Mouse (Mus musculus) kidney, postnatal 4 days (tissue): ENCODE measurements around the gene Mad1l1.

Source experiments
- DNase-seq, 2 experiments: peaks; one replicate each; pipeline ENCODE4 v3.0.0; 2021; ENCODE audit warnings: mixed read lengths in 2 of 2

Mad1l1 gene

GRCm38 (mm10) chr5:140324058-140324457 lies 2.7 kb upstream of the Mad1l1 start:
- no peak for DNase-seq

- DNase-seq, result no peak
Observed at GRCm38 (mm10) chr5:140321756-140322575, 614 bp upstream of the Mad1l1 start.

GRCm38 (mm10) chr5:140316716-140317115 lies 4.6 kb downstream of the Mad1l1 start:
- no peak for DNase-seq

GRCm38 (mm10) chr5:140307602-140308001 lies 13.8 kb downstream of the Mad1l1 start:
- DNase-seq, result no peak

- DNase-seq, result no peak
Observed at GRCm38 (mm10) chr5:140306016-140306415, 15.3 kb downstream of the Mad1l1 start.

GRCm38 (mm10) chr5:140298291-140298690 lies 23.1 kb downstream of the Mad1l1 start:
- no peak for DNase-seq

- DNase-seq, result peak; percentile 66 to 76
Observed at GRCm38 (mm10) chr5:140292152-140292551, 29.2 kb downstream of the Mad1l1 start.

- DNase-seq, result no peak
Observed at GRCm38 (mm10) chr5:140289161-140289560, 32.2 kb downstream of the Mad1l1 start.

GRCm38 (mm10) chr5:140288287-140288686 lies 33.1 kb downstream of the Mad1l1 start:
- DNase-seq, result no peak

GRCm38 (mm10) chr5:140284761-140285160 lies 36.6 kb downstream of the Mad1l1 start:
- no peak for DNase-seq

GRCm38 (mm10) chr5:140284011-140284410 lies 37.3 kb downstream of the Mad1l1 start:
- DNase-seq, result no peak

- no peak for DNase-seq
Observed at GRCm38 (mm10) chr5:140282900-140283299, 38.5 kb downstream of the Mad1l1 start.

- DNase-seq, result peak; percentile 66 to 72
Observed at GRCm38 (mm10) chr5:140282376-140282775, 39.0 kb downstream of the Mad1l1 start.

GRCm38 (mm10) chr5:140280205-140280604 lies 41.1 kb downstream of the Mad1l1 start:
- DNase-seq, result no peak

GRCm38 (mm10) chr5:140276779-140277178 lies 44.6 kb downstream of the Mad1l1 start:
- DNase-seq, result no peak

- no peak for DNase-seq
Observed at GRCm38 (mm10) chr5:140270976-140271685, 50.2 kb downstream of the Mad1l1 start.

- DNase-seq, result no peak
Observed at GRCm38 (mm10) chr5:140268396-140268795, 53.0 kb downstream of the Mad1l1 start.

- DNase-seq, result no peak
Observed at GRCm38 (mm10) chr5:140267061-140267460, 54.3 kb downstream of the Mad1l1 start.

- DNase-seq, result peak; percentile 15 to 38
Observed at GRCm38 (mm10) chr5:140264825-140265575, 56.4 kb downstream of the Mad1l1 start.

GRCm38 (mm10) chr5:140263754-140264749 lies 57.3 kb downstream of the Mad1l1 start:
- DNase-seq, result peak in 1 of 2 experiments; percentile 12

GRCm38 (mm10) chr5:140262401-140262800 lies 59.0 kb downstream of the Mad1l1 start:
- no peak for DNase-seq

GRCm38 (mm10) chr5:140261313-140261712 lies 60.0 kb downstream of the Mad1l1 start:
- DNase-seq, result no peak
